Mouse (Mus musculus) brain, embryonic 14.5 days (tissue): ENCODE measurements around the gene Pik3cb. TPM values are rescaled to one million over a fixed set of nuclear protein-coding genes. Genes with fewer than 3 reads are reported as not detected.
A peak's percentile ranks its signal among the peaks of the same experiment; 100 is the strongest.

ENCODE experiments used
- DNase-seq: peaks from one replicate; pipeline ENCODE4 v3.0.0-alpha.2; 2011; ENCODE audit warnings: low read depth
- CTCF ChIP-seq: fragments of 200-500 bp; IDR thresholded peaks from 2 replicates; pipeline ENCODE4 v1.5.1; 2012; ENCODE audit warnings: inconsistent platforms, mild to moderate bottlenecking, moderate library complexity, borderline replicate concordance; ENCODE audit not compliant: insufficient read depth, insufficient read length; ENCODE audit errors: extremely low read depth
- POLR2A ChIP-seq: fragments of 200-500 bp; IDR thresholded peaks from 2 replicates; pipeline ENCODE4 v1.6.1; 2012; ENCODE audit warnings: mild to moderate bottlenecking, inconsistent platforms, borderline replicate concordance; ENCODE audit not compliant: poor library complexity, insufficient read depth, insufficient read length, severe bottlenecking; ENCODE audit errors: extremely low read depth
- polyA plus RNA-seq: library from polyadenylated mRNA; depleted of rRNA; stranded (reverse); fragments of >200 nt; gene quantifications from 2 replicates; pipeline ENCODE4 v1.2.3, GENCODE M21; 2012

Pik3cb gene
- polyA plus RNA-seq, 1 experiment: 8.6 TPM

- TF ChIP-seq POLR2A (no peak), CTCF (no peak)
- DNase-seq: peak; percentile 92
Measured at GRCm38 (mm10) chr9:99163420-99164147, 23.2 kb upstream of the Pik3cb start.

- DNase-seq: no peak
- TF ChIP-seq CTCF (no peak), POLR2A (no peak)
Measured at GRCm38 (mm10) chr9:99162839-99163238, 22.4 kb upstream of the Pik3cb start.

GRCm38 (mm10) chr9:99160780-99161179, 20.4 kb upstream of the Pik3cb start:
- DNase-seq: no peak
- no peak for TF ChIP-seq CTCF
- no peak for TF ChIP-seq POLR2A

- no peak for TF ChIP-seq POLR2A
- DNase-seq: no peak
Measured at GRCm38 (mm10) chr9:99159932-99160331, 19.5 kb upstream of the Pik3cb start.

- DNase-seq: no peak
- no peak for TF ChIP-seq CTCF
- TF ChIP-seq POLR2A: no peak
Measured at GRCm38 (mm10) chr9:99158708-99159107, 18.3 kb upstream of the Pik3cb start.

- TF ChIP-seq POLR2A: no peak
- no peak for TF ChIP-seq CTCF
- no peak for DNase-seq
Measured at GRCm38 (mm10) chr9:99158203-99158632, 17.8 kb upstream of the Pik3cb start.

- peak; percentile 85 for DNase-seq
- TF ChIP-seq POLR2A: no peak
Measured at GRCm38 (mm10) chr9:99153655-99154054, 13.2 kb upstream of the Pik3cb start.

GRCm38 (mm10) chr9:99152699-99153490, 12.5 kb upstream of the Pik3cb start:
- TF ChIP-seq CTCF (no peak), POLR2A (no peak)
- no peak for DNase-seq

- TF ChIP-seq POLR2A (no peak), CTCF (no peak)
- no peak for DNase-seq
Measured at GRCm38 (mm10) chr9:99146855-99147735, 6.7 kb upstream of the Pik3cb start.

GRCm38 (mm10) chr9:99145756-99146155, 5.3 kb upstream of the Pik3cb start:
- no peak for DNase-seq
- TF ChIP-seq POLR2A (no peak), CTCF (no peak)

GRCm38 (mm10) chr9:99144416-99144989, 4.1 kb upstream of the Pik3cb start:
- no peak for DNase-seq
- TF ChIP-seq POLR2A: no peak
- TF ChIP-seq CTCF: no peak
